Mouse (Mus musculus): ENCODE measurements around the gene Suox. TPM values are rescaled to one million over a fixed set of nuclear protein-coding genes. Genes with fewer than 3 reads are reported as not detected.

The Suox gene
- polyA plus RNA-seq, 1 experiment, result 10.4 TPM

- Histone ChIP-seq H3K36me3 (ENCODE audit: control insufficient read depth, insufficient read depth, low read length) (no peaks in the 10 kb centered on the region), H3K4me1 (ENCODE audit: control insufficient read depth, insufficient read depth, insufficient read length, low read length) (peaks cover 4% of the 10 kb centered on the region; the same call in 1 of the 2 replicates), H3K27me3 (ENCODE audit: control insufficient read depth, insufficient read depth, low read length) (peaks cover 9% of the 10 kb centered on the region; the same call in 1 of the 2 replicates), H3K27ac (ENCODE audit: insufficient read depth, low read depth, low read length) (no peak overlapping the region), H3K4me3 (ENCODE audit: low read depth, low read length) (peak overlapping the region; percentile 73)
- TF ChIP-seq POLR2A (IDR thresholded peaks at IDR 0.05; ENCODE audit: low read depth, low read length), result no peak
- TF ChIP-seq CTCF (IDR thresholded peaks at IDR 0.05; ENCODE audit: extremely low read depth, insufficient read length, insufficient replicate concordance, low read depth, low read length), result no peak
- WGBS, result 26% methylated on average over 13 of the region's 13 CpGs
Measured at GRCm38 (mm10) chr10:128646139-128647089, 27.5 kb downstream of the Suox start.

- H3K36me3 ChIP-seq (ENCODE audit: control insufficient read depth, insufficient read depth, low read length), result no peaks in the 10 kb centered on the region
- WGBS, result 21% methylated on average over 35 of the region's 36 CpGs
- peaks cover 9% of the 10 kb centered on the region; the same call in 1 of the 2 replicates for H3K27me3 ChIP-seq (ENCODE audit: control insufficient read depth, insufficient read depth, low read length)
- H3K27ac ChIP-seq (ENCODE audit: insufficient read depth, low read depth, low read length), result no peak within 1 kb of the TSS; the same call in 1 of the 2 replicates
- TF ChIP-seq CTCF (IDR thresholded peaks at IDR 0.05; ENCODE audit: extremely low read depth, insufficient read length, insufficient replicate concordance, low read depth, low read length) (no peak), POLR2A (IDR thresholded peaks at IDR 0.05; ENCODE audit: low read depth, low read length) (no peak)
- H3K4me3 ChIP-seq (ENCODE audit: low read depth, low read length), result peak within 1 kb of the TSS; percentile 73
- H3K4me1 ChIP-seq (ENCODE audit: control insufficient read depth, insufficient read depth, insufficient read length, low read length), result peaks cover 4% of the 10 kb centered on the region; the same call in 1 of the 2 replicates
Measured at GRCm38 (mm10) chr10:128645111-128646011, 28.5 kb downstream of the Suox start, which contains the start of gene Ikzf4. Ikzf4 (minus strand) TSS chr10:128645991.

- TF ChIP-seq POLR2A (IDR thresholded peaks at IDR 0.05; ENCODE audit: low read depth, low read length) (no peak), CTCF (IDR thresholded peaks at IDR 0.05; ENCODE audit: extremely low read depth, insufficient read length, insufficient replicate concordance, low read depth, low read length) (no peak)
- H3K4me1 ChIP-seq (ENCODE audit: control insufficient read depth, insufficient read depth, insufficient read length, low read length), result peaks cover 4% of the 10 kb centered on the region; the same call in 1 of the 2 replicates
- peaks cover 9% of the 10 kb centered on the region; the same call in 1 of the 2 replicates for H3K27me3 ChIP-seq (ENCODE audit: control insufficient read depth, insufficient read depth, low read length)
- 84% methylated on average over 6 of the region's 6 CpGs for WGBS
- no peaks in the 10 kb centered on the region for H3K36me3 ChIP-seq (ENCODE audit: control insufficient read depth, insufficient read depth, low read length)
- H3K4me3 ChIP-seq (ENCODE audit: low read depth, low read length), result no peak overlapping the region
- H3K27ac ChIP-seq (ENCODE audit: insufficient read depth, low read depth, low read length), result no peak overlapping the region
Measured at GRCm38 (mm10) chr10:128642749-128643148, 31.1 kb downstream of the Suox start.

- no peak for TF ChIP-seq CTCF (IDR thresholded peaks at IDR 0.05; ENCODE audit: extremely low read depth, insufficient read length, insufficient replicate concordance, low read depth, low read length)
- Histone ChIP-seq H3K27me3 (ENCODE audit: control insufficient read depth, insufficient read depth, low read length) (peaks cover 9% of the 10 kb centered on the region; the same call in 1 of the 2 replicates), H3K27ac (ENCODE audit: insufficient read depth, low read depth, low read length) (no peak overlapping the region), H3K36me3 (ENCODE audit: control insufficient read depth, insufficient read depth, low read length) (no peaks in the 10 kb centered on the region), H3K4me1 (ENCODE audit: control insufficient read depth, insufficient read depth, insufficient read length, low read length) (peaks cover 4% of the 10 kb centered on the region; the same call in 1 of the 2 replicates), H3K4me3 (ENCODE audit: low read depth, low read length) (no peak overlapping the region)
- WGBS, result 80% methylated on average over 7 of the region's 7 CpGs
Measured at GRCm38 (mm10) chr10:128641871-128642270, 32.0 kb downstream of the Suox start.

- 0 out of 2 replicates have a peak, but pooled peaks cover 2% of the 10 kb centered on the region for H3K4me1 ChIP-seq (ENCODE audit: control insufficient read depth, insufficient read depth, insufficient read length, low read length)
- TF ChIP-seq CTCF (IDR thresholded peaks at IDR 0.05; ENCODE audit: extremely low read depth, insufficient read length, insufficient replicate concordance, low read depth, low read length) (no peak), POLR2A (IDR thresholded peaks at IDR 0.05; ENCODE audit: low read depth, low read length) (no peak)
- 94% methylated on average over 15 of the region's 15 CpGs for WGBS
Measured at GRCm38 (mm10) chr10:128640891-128641290, 33.0 kb downstream of the Suox start.

GRCm38 (mm10) chr10:128639999-128640398, 33.9 kb downstream of the Suox start:
- no peak overlapping the region for H3K27ac ChIP-seq (ENCODE audit: insufficient read depth, low read depth, low read length)
- 85% methylated on average over 14 of the region's 14 CpGs for WGBS
- TF ChIP-seq CTCF (IDR thresholded peaks at IDR 0.05; ENCODE audit: extremely low read depth, insufficient read length, insufficient replicate concordance, low read depth, low read length), result no peak
- no peak for TF ChIP-seq POLR2A (IDR thresholded peaks at IDR 0.05; ENCODE audit: low read depth, low read length)
- H3K4me1 ChIP-seq (ENCODE audit: control insufficient read depth, insufficient read depth, insufficient read length, low read length), result no peaks in the 10 kb centered on the region
- no peak overlapping the region for H3K4me3 ChIP-seq (ENCODE audit: low read depth, low read length)
- no peaks in the 10 kb centered on the region for H3K36me3 ChIP-seq (ENCODE audit: control insufficient read depth, insufficient read depth, low read length)
- H3K27me3 ChIP-seq (ENCODE audit: control insufficient read depth, insufficient read depth, low read length), result 0 out of 2 replicates have a peak, but pooled peaks cover 1% of the 10 kb centered on the region

More at GRCm38 (mm10) chr10:128640891-128641290, 33.0 kb downstream of the Suox start:
- H3K27ac ChIP-seq (ENCODE audit: insufficient read depth, low read depth, low read length), result no peak overlapping the region
- no peak overlapping the region for H3K4me3 ChIP-seq (ENCODE audit: low read depth, low read length)
- no peaks in the 10 kb centered on the region for H3K36me3 ChIP-seq (ENCODE audit: control insufficient read depth, insufficient read depth, low read length)
- H3K27me3 ChIP-seq (ENCODE audit: control insufficient read depth, insufficient read depth, low read length), result peaks cover 9% of the 10 kb centered on the region; the same call in 1 of the 2 replicates
